Mouse (Mus musculus): ENCODE measurements around the gene Nrde2.

DNA sequence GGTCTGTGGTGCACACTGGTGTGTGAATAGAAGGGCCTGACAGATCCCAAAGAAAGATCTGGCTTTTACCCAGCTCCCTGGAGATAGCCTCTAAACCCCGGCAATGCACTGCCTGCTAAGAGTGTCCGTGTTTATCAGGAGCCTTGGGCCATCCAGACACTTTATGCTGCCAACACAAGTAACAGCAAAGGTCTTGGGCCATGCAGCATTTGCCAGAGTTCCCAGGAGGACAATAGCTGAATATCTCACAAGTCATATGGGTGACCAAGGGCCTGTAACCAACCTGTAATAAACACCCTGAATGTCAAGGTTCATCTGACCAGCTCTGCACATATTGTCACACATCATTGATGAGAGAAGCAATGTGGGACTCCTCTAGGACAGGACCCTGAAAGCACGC lies 71.4 kb downstream of the Nrde2 start:
- TF ChIP-seq CTCF (conservative IDR thresholded peaks at IDR 0.05; ENCODE audit: insufficient read depth, insufficient read length, low read depth, low read length) (no peak), POLR2A (IDR thresholded peaks at IDR 0.05; ENCODE audit: low read depth, low read length) (no peak)

Data from kidney, adult 2 months (tissue).